Mouse (Mus musculus) ES-Bruce4 (cell line): ENCODE data around the gene Cttn. TPM values are rescaled to one million over a fixed set of nuclear protein-coding genes. Genes with fewer than 3 reads are reported as not detected.

Source experiments
- H3K27ac ChIP-seq: 2 replicates; pipeline ENCODE4 v1.5.1; 2012; ENCODE audit warnings: low read length, inconsistent platforms; ENCODE audit not compliant: insufficient read depth
- H3K27me3 ChIP-seq: 2 replicates; pipeline ENCODE4 v1.6.1; 2012; ENCODE audit warnings: mild to moderate bottlenecking, low read length, inconsistent platforms; ENCODE audit not compliant: control insufficient read depth, poor library complexity, insufficient read depth, severe bottlenecking
- H3K36me3 ChIP-seq: 2 replicates; pipeline ENCODE4 v1.6.1; 2012; ENCODE audit warnings: inconsistent platforms, mild to moderate bottlenecking, low read length, moderate library complexity; ENCODE audit not compliant: control insufficient read depth, poor library complexity, insufficient read depth, severe bottlenecking
- H3K4me1 ChIP-seq: one replicate; pipeline ENCODE4 v1.8.1; 2011; ENCODE audit warnings: low read length; ENCODE audit not compliant: control insufficient read depth, insufficient read depth
- H3K4me3 ChIP-seq: 2 replicates; pipeline ENCODE4 v1.5.1; 2011; ENCODE audit warnings: low read depth, mild to moderate bottlenecking, low read length
- H3K9ac ChIP-seq: 2 replicates; pipeline ENCODE4 v1.6.1; 2012; ENCODE audit warnings: low read depth, mild to moderate bottlenecking, inconsistent platforms; ENCODE audit not compliant: poor library complexity, severe bottlenecking
- H3K9me3 ChIP-seq: replicated peaks from 2 replicates; pipeline ENCODE4 v1.6.1; 2012; ENCODE audit warnings: mild to moderate bottlenecking, low read length, inconsistent platforms; ENCODE audit not compliant: control insufficient read depth, poor library complexity, insufficient read depth, severe bottlenecking
- CTCF ChIP-seq: IDR thresholded peaks from one replicate; pipeline ENCODE4 v1.8.1; 2011; ENCODE audit warnings: low read depth, low read length
- EP300 ChIP-seq: IDR thresholded peaks from 2 replicates; pipeline ENCODE4 v1.6.1; 2011; ENCODE audit warnings: low read depth, low read length; ENCODE audit not compliant: insufficient read depth
- POLR2A ChIP-seq: IDR thresholded peaks from one replicate; pipeline ENCODE4 v1.8.1; 2011; ENCODE audit warnings: low read length; ENCODE audit not compliant: insufficient read depth
- polyA plus RNA-seq: library from polyadenylated mRNA; stranded (reverse); fragments of >200 nt; gene quantifications from 2 replicates; pipeline ENCODE4 v1.2.4, GENCODE M21; 2011; ENCODE audit warnings: low read depth; ENCODE audit not compliant: missing spikeins, insufficient read depth, insufficient read length

Cttn gene
- polyA plus RNA-seq, 1 experiment: 162 TPM

- H3K9ac ChIP-seq: no peak overlapping the region
- no peaks in the 10 kb centered on the region for H3K27me3 ChIP-seq
- no peak for TF ChIP-seq POLR2A
- TF ChIP-seq EP300: no peak
- TF ChIP-seq CTCF: no peak
- H3K27ac ChIP-seq: no peak overlapping the region
- no peaks in the 10 kb centered on the region for H3K4me1 ChIP-seq
- peaks cover 3% of the 10 kb centered on the region for H3K36me3 ChIP-seq
- H3K4me3 ChIP-seq: no peak overlapping the region
- no peaks in the 10 kb centered on the region for H3K9me3 ChIP-seq
Measured at GRCm38 (mm10) chr7:144444788-144445187, 26.0 kb downstream of the Cttn start.

GRCm38 (mm10) chr7:144441976-144442375, 28.8 kb downstream of the Cttn start:
- H3K4me1 ChIP-seq: no peaks in the 10 kb centered on the region
- H3K9ac ChIP-seq: no peak overlapping the region
- peaks cover 10% of the 10 kb centered on the region for H3K36me3 ChIP-seq
- H3K27ac ChIP-seq: no peak overlapping the region
- no peak for TF ChIP-seq CTCF
- TF ChIP-seq EP300: no peak
- TF ChIP-seq POLR2A: no peak
- H3K4me3 ChIP-seq: no peak overlapping the region
- H3K27me3 ChIP-seq: no peaks in the 10 kb centered on the region
- H3K9me3 ChIP-seq: no peaks in the 10 kb centered on the region

GRCm38 (mm10) chr7:144441466-144441865, 29.3 kb downstream of the Cttn start:
- no peaks in the 10 kb centered on the region for H3K9me3 ChIP-seq
- TF ChIP-seq POLR2A (no peak), CTCF (no peak), EP300 (no peak)
- H3K4me3 ChIP-seq: no peak overlapping the region
- peaks cover 13% of the 10 kb centered on the region for H3K36me3 ChIP-seq
- no peak overlapping the region for H3K27ac ChIP-seq
- no peaks in the 10 kb centered on the region for H3K27me3 ChIP-seq
- no peaks in the 10 kb centered on the region for H3K4me1 ChIP-seq
- H3K9ac ChIP-seq: no peak overlapping the region

- Histone ChIP-seq H3K9me3 (no peaks in the 10 kb centered on the region), H3K36me3 (peaks cover 13% of the 10 kb centered on the region), H3K9ac (no peak overlapping the region), H3K27ac (no peak overlapping the region), H3K4me1 (no peaks in the 10 kb centered on the region), H3K4me3 (no peak overlapping the region), H3K27me3 (no peaks in the 10 kb centered on the region)
- TF ChIP-seq CTCF (no peak), POLR2A (no peak), EP300 (no peak)
Measured at GRCm38 (mm10) chr7:144438811-144439210, 32.0 kb downstream of the Cttn start.

- no peaks in the 10 kb centered on the region for H3K27me3 ChIP-seq
- peaks cover 7% of the 10 kb centered on the region for H3K36me3 ChIP-seq
- no peak overlapping the region for H3K4me3 ChIP-seq
- no peak overlapping the region for H3K9ac ChIP-seq
- H3K4me1 ChIP-seq: no peaks in the 10 kb centered on the region
- no peaks in the 10 kb centered on the region for H3K9me3 ChIP-seq
- TF ChIP-seq POLR2A (no peak), EP300 (no peak), CTCF (no peak)
- no peak overlapping the region for H3K27ac ChIP-seq
Measured at GRCm38 (mm10) chr7:144432920-144433319, 37.9 kb downstream of the Cttn start.

DNA sequence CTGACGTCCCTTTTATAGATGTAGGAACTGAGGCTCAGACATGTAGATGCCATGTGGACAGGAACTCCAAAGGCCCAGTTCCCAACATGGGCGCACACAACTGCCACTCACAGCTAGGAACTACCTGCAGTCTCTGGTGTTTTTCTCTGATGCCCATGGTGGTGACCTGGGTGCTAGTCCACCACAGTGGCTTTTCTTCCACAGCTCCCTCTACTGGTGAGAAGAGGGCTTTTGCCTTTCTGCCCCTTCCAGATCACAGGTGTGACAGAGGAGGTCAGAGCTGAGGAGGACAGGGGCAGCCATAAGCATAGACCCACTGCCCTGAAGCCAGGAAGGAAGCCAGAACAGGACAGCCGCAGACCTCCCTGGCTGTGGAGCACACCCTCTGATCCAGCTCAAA, 43.3 kb downstream of the Cttn start:
- H3K27ac ChIP-seq: no peak overlapping the region
- no peaks in the 10 kb centered on the region for H3K9me3 ChIP-seq
- no peak overlapping the region for H3K9ac ChIP-seq
- TF ChIP-seq POLR2A (no peak), CTCF (peak; percentile 29), EP300 (no peak)
- no peaks in the 10 kb centered on the region for H3K27me3 ChIP-seq
- no peaks in the 10 kb centered on the region for H3K36me3 ChIP-seq
- H3K4me3 ChIP-seq: no peak overlapping the region
- no peaks in the 10 kb centered on the region for H3K4me1 ChIP-seq
